Mouse (Mus musculus): ENCODE data around the gene Tmem231. TPM values are rescaled to one million over a fixed set of nuclear protein-coding genes. Genes with fewer than 3 reads are reported as not detected.

The Tmem231 gene
- total RNA-seq (2015) (0.37 and 0.91 TPM in 2 replicates), total RNA-seq (2017) (0.68 and 0.79 TPM in 2 replicates)

DNA sequence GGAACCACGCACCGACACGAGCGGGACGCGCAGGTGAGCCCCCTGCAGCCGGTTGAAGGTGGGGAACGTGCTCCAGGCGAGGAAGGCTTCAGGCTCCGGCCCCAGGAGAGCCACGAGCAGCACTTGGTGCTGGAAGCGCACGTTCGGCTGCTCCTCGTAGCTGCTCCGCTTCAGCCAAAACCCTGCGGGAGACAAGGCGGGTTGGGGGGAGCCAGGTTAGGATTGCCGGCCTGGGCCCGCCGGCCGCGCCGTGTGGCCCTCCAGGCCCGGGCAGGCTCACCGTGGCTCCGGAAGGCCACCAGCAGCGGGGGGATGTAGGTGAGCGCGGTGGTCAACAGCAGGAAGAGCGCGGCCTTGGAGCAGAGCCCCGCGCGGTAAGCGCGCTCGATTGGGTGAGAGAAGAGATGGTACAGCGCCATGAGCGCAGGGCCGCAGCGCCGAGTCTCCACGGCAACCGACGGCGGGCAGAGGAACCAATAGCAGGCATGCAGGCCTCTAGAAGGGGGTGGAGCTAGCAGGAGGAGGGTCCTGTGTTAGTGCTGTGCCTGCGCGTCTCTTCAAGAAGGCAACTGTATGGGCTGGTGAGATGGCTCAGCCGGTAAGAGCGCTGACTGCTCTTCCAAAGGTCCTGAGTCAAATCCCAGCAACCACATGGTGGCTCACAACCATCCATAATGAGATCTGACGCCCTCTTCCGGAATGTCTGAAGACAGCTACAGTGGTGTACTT is at the start of gene Tmem231:
Tmem231 (minus strand) TSS at position 534 of the 729 bp plus-strand sequence.
- peak; percentile 97 for ATAC-seq (replicated peaks; ENCODE audit: poor library complexity)

GRCm38 (mm10) chr8:111982116-111982515 is 48.4 kb upstream of the Tmem231 start:
- ATAC-seq (replicated peaks; ENCODE audit: poor library complexity) = 0 out of 2 replicates have a peak, but pooled peaks have one; percentile 20

- no peak for ATAC-seq (replicated peaks; ENCODE audit: poor library complexity)
These were observed 44.5 kb upstream of the Tmem231 start for GRCm38 (mm10) chr8:111978147-111978546.

DNA sequence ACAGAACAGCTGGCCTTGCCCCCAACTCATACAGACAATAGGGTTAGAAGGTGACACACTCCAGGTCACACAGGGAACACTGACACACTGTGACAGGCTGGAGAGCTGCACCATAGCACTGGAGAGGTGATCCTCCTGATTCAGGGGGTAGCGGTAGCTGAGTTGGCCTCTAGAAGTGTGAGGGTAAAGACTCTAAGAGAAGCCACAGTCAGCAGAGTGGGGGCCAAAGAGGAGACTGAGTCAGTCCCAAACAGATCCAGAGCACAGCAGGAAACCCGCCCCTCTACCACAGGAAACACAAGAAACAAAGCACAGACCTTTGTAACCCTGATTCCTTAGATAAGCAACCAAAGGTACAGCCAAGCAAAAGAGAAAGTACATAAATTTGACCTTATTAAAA is 42.6 kb upstream of the Tmem231 start:
- ATAC-seq (replicated peaks; ENCODE audit: poor library complexity) = peak; percentile 31; the same call in 1 of the 2 replicates

DNA sequence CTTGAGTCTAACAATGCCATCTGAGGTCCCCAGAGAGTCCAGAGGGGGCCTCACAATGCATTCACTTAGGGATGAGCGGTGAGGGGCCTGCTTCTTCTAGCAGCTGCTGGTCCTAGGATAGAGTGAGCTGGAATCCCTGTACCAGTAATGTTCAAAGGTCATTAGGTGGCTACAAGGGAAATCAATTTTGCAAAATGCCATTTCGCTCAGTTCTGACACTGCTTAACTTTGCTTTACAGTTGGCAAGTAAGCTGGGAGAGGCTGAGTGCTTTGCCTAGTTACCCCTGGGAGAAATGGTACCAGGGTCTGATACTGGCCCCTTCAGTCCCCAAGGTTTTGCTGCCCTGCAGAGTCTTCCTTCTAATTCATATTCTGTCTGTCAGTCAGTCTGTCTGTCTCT is 42.0 kb upstream of the Tmem231 start:
- ATAC-seq (replicated peaks; ENCODE audit: poor library complexity) = no peak

GRCm38 (mm10) chr8:111974138-111974537 is 40.5 kb upstream of the Tmem231 start:
- ATAC-seq (replicated peaks; ENCODE audit: poor library complexity) = no peak

- no peak for ATAC-seq (replicated peaks; ENCODE audit: poor library complexity)
These were observed 35.3 kb upstream of the Tmem231 start for GRCm38 (mm10) chr8:111968991-111969390.

DNA sequence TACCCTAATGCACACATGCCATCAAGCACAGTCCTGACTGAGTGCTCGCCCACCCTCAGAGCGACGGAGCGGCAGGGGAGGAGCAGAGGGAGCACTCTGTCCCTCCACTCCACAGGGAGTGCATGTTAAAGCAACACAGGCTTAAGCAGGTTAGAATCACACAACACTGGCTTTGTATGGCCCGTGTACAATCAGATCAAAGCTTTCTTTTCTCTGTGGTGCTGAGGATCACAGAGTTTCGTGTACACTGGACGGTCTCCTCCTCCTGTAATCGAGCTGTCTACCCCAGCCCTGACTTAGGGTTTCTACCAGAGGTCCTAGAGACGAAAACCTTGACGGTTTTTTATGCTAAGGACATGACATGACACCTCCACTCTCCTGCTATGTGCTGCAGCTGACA is 34.9 kb upstream of the Tmem231 start:
- no peak for ATAC-seq (replicated peaks; ENCODE audit: poor library complexity)

- peak; percentile 96 for ATAC-seq (replicated peaks; ENCODE audit: poor library complexity)
These were observed 33.7 kb upstream of the Tmem231 start for GRCm38 (mm10) chr8:111967246-111967870.

DNA sequence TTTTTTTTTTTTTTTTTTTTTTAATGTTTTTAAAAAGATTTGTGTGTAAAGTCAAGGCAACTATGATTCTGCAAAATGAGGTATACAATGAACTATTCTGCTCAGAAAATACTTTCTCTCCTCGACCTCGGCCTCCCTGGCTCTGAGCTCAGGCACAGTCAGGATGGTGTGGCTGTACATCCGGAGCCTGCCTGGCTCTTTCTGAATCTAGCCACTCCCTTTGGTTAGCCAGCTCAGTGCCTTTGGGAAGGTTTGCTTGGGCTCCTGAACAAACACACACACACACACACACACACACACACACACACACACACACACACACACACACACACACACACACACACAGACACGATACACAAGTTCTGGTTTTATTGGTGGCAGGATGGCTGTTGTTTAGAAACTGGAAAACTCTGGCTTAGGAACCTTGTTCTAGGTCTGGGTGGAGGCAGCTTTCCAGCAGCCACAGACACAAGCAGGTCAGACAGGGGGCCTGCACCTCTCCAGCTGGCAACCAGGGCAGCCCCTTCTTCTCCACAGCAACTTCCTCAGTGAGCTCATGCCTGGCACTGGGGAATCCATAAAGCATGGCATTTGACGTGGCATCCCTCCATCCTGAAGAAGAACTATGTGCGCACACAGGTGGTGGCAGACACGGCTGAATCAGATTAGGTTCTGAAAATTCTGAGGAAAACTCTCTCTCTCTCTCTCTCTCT is 31.3 kb upstream of the Tmem231 start:
- no peak for ATAC-seq (replicated peaks; ENCODE audit: poor library complexity)

GRCm38 (mm10) chr8:111964351-111964750 is 30.7 kb upstream of the Tmem231 start:
- ATAC-seq (replicated peaks; ENCODE audit: poor library complexity) = no peak

GRCm38 (mm10) chr8:111963546-111963945 is 29.9 kb upstream of the Tmem231 start:
- no peak for ATAC-seq (replicated peaks; ENCODE audit: poor library complexity)

- no peak for ATAC-seq (replicated peaks; ENCODE audit: poor library complexity)
These were observed 29.4 kb upstream of the Tmem231 start for GRCm38 (mm10) chr8:111963091-111963490.

GRCm38 (mm10) chr8:111962589-111962988 is 28.9 kb upstream of the Tmem231 start:
- no peak for ATAC-seq (replicated peaks; ENCODE audit: poor library complexity)

GRCm38 (mm10) chr8:111961330-111961729 is 27.6 kb upstream of the Tmem231 start:
- ATAC-seq (replicated peaks; ENCODE audit: poor library complexity) = peak; percentile 56; the same call in 1 of the 2 replicates

DNA sequence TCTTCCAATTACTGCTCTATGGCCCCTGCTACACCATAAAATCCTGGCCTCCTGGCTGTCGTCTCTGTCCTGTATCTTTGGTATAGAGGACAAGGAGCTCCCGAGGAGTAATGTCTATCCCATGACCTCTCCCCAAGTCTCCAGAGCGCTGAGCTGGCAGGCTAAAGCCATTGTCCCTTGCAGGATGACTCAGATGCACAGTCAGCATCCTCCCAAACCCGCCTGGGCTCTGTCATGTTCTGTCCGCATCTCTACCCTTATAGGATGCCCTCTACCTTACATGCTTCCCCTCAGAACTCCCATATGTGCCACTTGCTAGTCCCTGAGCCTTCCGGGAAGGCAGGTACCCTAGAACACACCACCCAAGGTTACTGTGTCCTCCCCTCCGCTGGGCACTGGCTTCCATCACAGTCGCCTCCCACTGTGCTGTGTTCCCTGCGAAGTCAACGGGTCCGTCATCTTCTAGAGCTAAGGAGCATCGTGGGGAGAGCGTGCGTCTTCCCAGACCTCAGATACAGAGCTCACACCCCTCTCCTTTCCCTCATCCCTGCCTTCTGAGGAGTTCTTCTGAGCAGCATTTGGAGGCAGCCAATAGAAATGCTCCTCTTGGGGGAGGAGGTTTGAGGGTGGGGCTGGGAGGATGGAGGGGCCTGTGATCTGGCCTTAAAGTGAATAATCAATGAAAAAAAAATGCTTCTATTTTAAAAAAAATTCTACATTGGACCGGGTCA is 27.1 kb upstream of the Tmem231 start:
- no peak for ATAC-seq (replicated peaks; ENCODE audit: poor library complexity)

GRCm38 (mm10) chr8:111957231-111957630 is 23.6 kb upstream of the Tmem231 start:
- no peak for ATAC-seq (replicated peaks; ENCODE audit: poor library complexity)

DNA sequence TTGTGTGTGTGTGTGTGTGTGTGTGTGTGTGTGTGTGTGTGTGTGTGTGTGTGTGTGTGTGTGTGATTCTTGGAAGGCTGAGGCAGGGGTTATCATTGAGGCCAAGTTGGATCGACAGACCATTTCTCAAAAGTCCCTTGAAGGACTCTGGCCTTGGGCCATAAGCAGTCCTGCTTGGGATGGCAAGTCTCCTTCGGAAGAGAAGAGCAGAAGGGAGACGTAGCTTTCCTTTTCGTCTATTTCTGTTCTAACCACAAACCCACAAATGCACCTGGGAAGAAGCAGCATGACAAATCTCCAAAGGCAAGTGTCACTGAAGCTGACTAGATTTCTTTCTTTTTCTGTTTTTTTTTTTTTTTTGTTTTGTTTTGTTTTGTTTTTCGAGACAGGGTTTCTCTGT is 22.2 kb upstream of the Tmem231 start:
- ATAC-seq (replicated peaks; ENCODE audit: poor library complexity) = no peak

- ATAC-seq (replicated peaks; ENCODE audit: poor library complexity) = no peak
These were observed 21.3 kb upstream of the Tmem231 start for GRCm38 (mm10) chr8:111954844-111955594.

GRCm38 (mm10) chr8:111951936-111952335 is 18.3 kb upstream of the Tmem231 start:
- no peak for ATAC-seq (replicated peaks; ENCODE audit: poor library complexity)

All from megakaryocyte progenitor cell, adult 5-6 weeks (primary cell).